Mouse (Mus musculus) myocyte (in vitro differentiated cells): ENCODE results near the gene Rxra. TPM values are rescaled to one million over a fixed set of nuclear protein-coding genes. Genes with fewer than 3 reads are reported as not detected.

Experiments
- H3K27me3 ChIP-seq: one replicate; pipeline ENCODE4 v1.6.1; 2011; ENCODE audit not compliant: control insufficient read depth, insufficient read depth, insufficient read length
- H3K36me3 ChIP-seq: one replicate; pipeline ENCODE4 v1.6.1; 2011; ENCODE audit not compliant: control insufficient read depth, insufficient read depth
- H3K4me2 ChIP-seq: one replicate; pipeline ENCODE4 v1.6.1; 2011; ENCODE audit warnings: low read depth, control low read depth
- H3K4me3 ChIP-seq: one replicate; pipeline ENCODE4 v1.5.1; 2011; ENCODE audit warnings: mild to moderate bottlenecking, control low read depth, moderate library complexity
- H3K79me2 ChIP-seq: one replicate; pipeline ENCODE4 v1.6.1; 2011; ENCODE audit not compliant: control insufficient read depth, insufficient read depth
- H3ac ChIP-seq: one replicate; pipeline ENCODE4 v1.6.1; 2011; ENCODE audit not compliant: control insufficient read depth, insufficient read length
- CEBPB ChIP-seq: IDR thresholded peaks from 2 replicates; pipeline ENCODE4 v1.6.1; 2011; ENCODE audit warnings: mild to moderate bottlenecking, moderate library complexity; ENCODE audit not compliant: poor library complexity, insufficient read depth, severe bottlenecking
- E2F4 ChIP-seq: IDR thresholded peaks from one replicate; pipeline ENCODE4 v1.6.1; 2011; ENCODE audit warnings: mild to moderate bottlenecking, control low read depth, moderate library complexity; ENCODE audit not compliant: insufficient read depth
- MAX ChIP-seq: IDR thresholded peaks from one replicate; pipeline ENCODE4 v1.6.1; 2011; ENCODE audit warnings: low read depth, mild to moderate bottlenecking, control low read depth
- MYOD1 ChIP-seq, 3 experiments: IDR thresholded peaks; one replicate each; pipeline ENCODE4 v1.6.1; 2011; ENCODE audit warnings: control low read depth in 2 of 3, low read depth in 2 of 3, mild to moderate bottlenecking in 2 of 3, moderate library complexity in 1 of 3; ENCODE audit not compliant: insufficient read length in 2 of 3, control insufficient read depth in 1 of 3
- MYOG ChIP-seq, 3 experiments: IDR thresholded peaks; one replicate each; pipeline ENCODE4 v1.6.1; 2011; ENCODE audit warnings: control low read depth in 2 of 3, low read depth in 2 of 3, mild to moderate bottlenecking in 2 of 3; ENCODE audit not compliant: insufficient read length in 2 of 3, control insufficient read depth in 1 of 3, insufficient read depth in 1 of 3
- POLR2A ChIP-seq: IDR thresholded peaks from one replicate; pipeline ENCODE4 v1.6.1; 2011; ENCODE audit warnings: low read depth, mild to moderate bottlenecking, control low read depth, moderate library complexity; ENCODE audit not compliant: insufficient read length
- POLR2AphosphoS2 ChIP-seq: IDR thresholded peaks from one replicate; pipeline ENCODE4 v1.6.1; 2011; ENCODE audit warnings: low read depth, control low read depth; ENCODE audit not compliant: insufficient read length
- REST ChIP-seq: IDR thresholded peaks from one replicate; pipeline ENCODE4 v1.6.1; 2011; ENCODE audit warnings: mild to moderate bottlenecking, control low read depth, moderate library complexity; ENCODE audit not compliant: insufficient read depth, insufficient read length
- SRF ChIP-seq: IDR thresholded peaks from one replicate; pipeline ENCODE4 v1.6.1; 2011; ENCODE audit warnings: low read depth; ENCODE audit not compliant: control insufficient read depth, insufficient read length
- TCF12 ChIP-seq: IDR thresholded peaks from one replicate; pipeline ENCODE4 v1.6.1; 2011; ENCODE audit warnings: mild to moderate bottlenecking, control low read depth; ENCODE audit not compliant: poor library complexity, insufficient read depth, severe bottlenecking
- TCF3 ChIP-seq: IDR thresholded peaks from one replicate; pipeline ENCODE4 v1.6.1; 2011; ENCODE audit warnings: low read depth, control low read depth; ENCODE audit not compliant: insufficient read length
- USF1 ChIP-seq: IDR thresholded peaks from one replicate; pipeline ENCODE4 v1.6.1; 2011; ENCODE audit warnings: low read depth, mild to moderate bottlenecking, control low read depth, moderate library complexity
- polyA plus RNA-seq: library from polyadenylated mRNA; unstranded; fragments of >200 nt; fragmentation: generic; extraction: Trizol; gene quantifications from one replicate; pipeline ENCODE4 v1.2.1, GENCODE M21; 2012; ENCODE audit warnings: missing spikeins

Rxra gene
- polyA plus RNA-seq, 1 experiment: 22.0 TPM

GRCm38 (mm10) chr2:27785973-27786417 lies 109.8 kb downstream of the Rxra start:
- Histone ChIP-seq H3K79me2 (no peaks in the 10 kb centered on the region), H3K4me3 (no peak overlapping the region), H3K36me3 (no peaks in the 10 kb centered on the region), H3ac (no peak overlapping the region), H3K27me3 (no peaks in the 10 kb centered on the region), H3K4me2 (peak overlapping the region; percentile 58)
- TF ChIP-seq REST: no peak
- peak; percentile 25 for TF ChIP-seq TCF12
- no peak for TF ChIP-seq MAX
- no peak for TF ChIP-seq USF1
- TF ChIP-seq TCF3: peak; percentile 45
- TF ChIP-seq MYOG (IDR thresholded peaks at IDR 0.05; ENCODE audit: control insufficient read depth in 1 of 3, insufficient read depth in 1 of 3, insufficient read length in 2 of 3, low read depth in 2 of 3): peak in 2 of 3 experiments; percentile 21 to 76
- TF ChIP-seq CEBPB: peak; percentile 80
- no peak for TF ChIP-seq POLR2A
- TF ChIP-seq MYOD1 (IDR thresholded peaks at IDR 0.05; ENCODE audit: control insufficient read depth in 1 of 3, insufficient read length in 2 of 3, low read depth in 2 of 3): peak in 1 of 3 experiments; percentile 52
- no peak for TF ChIP-seq E2F4
- peak; percentile 44 for TF ChIP-seq SRF
- peak; percentile 12 for TF ChIP-seq POLR2AphosphoS2

GRCm38 (mm10) chr2:27791571-27791970 lies 115.3 kb downstream of the Rxra start:
- no peak for TF ChIP-seq TCF12
- no peak for TF ChIP-seq E2F4
- TF ChIP-seq POLR2A: no peak
- TF ChIP-seq SRF: no peak
- no peak for TF ChIP-seq POLR2AphosphoS2
- TF ChIP-seq USF1: no peak
- TF ChIP-seq MYOD1 (IDR thresholded peaks at IDR 0.05; ENCODE audit: control insufficient read depth in 1 of 3, insufficient read length in 2 of 3, low read depth in 2 of 3): no peak
- no peak for TF ChIP-seq TCF3
- no peak for TF ChIP-seq CEBPB
- no peak for TF ChIP-seq REST
- TF ChIP-seq MAX: no peak
- no peak for TF ChIP-seq MYOG (IDR thresholded peaks at IDR 0.05; ENCODE audit: control insufficient read depth in 1 of 3, insufficient read depth in 1 of 3, insufficient read length in 2 of 3, low read depth in 2 of 3)
- Histone ChIP-seq H3K27me3 (no peaks in the 10 kb centered on the region), H3K4me2 (no peak overlapping the region), H3K4me3 (no peak overlapping the region), H3ac (no peak overlapping the region), H3K36me3 (no peaks in the 10 kb centered on the region), H3K79me2 (no peaks in the 10 kb centered on the region)

- H3ac ChIP-seq: no peak overlapping the region
- no peaks in the 10 kb centered on the region for H3K36me3 ChIP-seq
- TF ChIP-seq MYOD1 (IDR thresholded peaks at IDR 0.05; ENCODE audit: control insufficient read depth in 1 of 3, insufficient read length in 2 of 3, low read depth in 2 of 3) (peak in 2 of 3 experiments; percentile 50 to 56), POLR2AphosphoS2 (no peak), TCF3 (no peak), MYOG (IDR thresholded peaks at IDR 0.05; ENCODE audit: control insufficient read depth in 1 of 3, insufficient read depth in 1 of 3, insufficient read length in 2 of 3, low read depth in 2 of 3) (peak in 1 of 3 experiments; percentile 51)
These were observed 122.8 kb downstream of the Rxra start for GRCm38 (mm10) chr2:27799018-27799417.

GRCm38 (mm10) chr2:27801041-27801440 lies 124.8 kb downstream of the Rxra start:
- H3K79me2 ChIP-seq: no peaks in the 10 kb centered on the region
- no peaks in the 10 kb centered on the region for H3K36me3 ChIP-seq
- no peak overlapping the region for H3K4me2 ChIP-seq
- TF ChIP-seq POLR2A: no peak
- no peak for TF ChIP-seq E2F4
- TF ChIP-seq SRF: no peak
- no peak for TF ChIP-seq CEBPB
- no peak overlapping the region for H3K4me3 ChIP-seq
- H3ac ChIP-seq: no peak overlapping the region
- no peaks in the 10 kb centered on the region for H3K27me3 ChIP-seq

More at GRCm38 (mm10) chr2:27799018-27799417, 122.8 kb downstream of the Rxra start:
- Histone ChIP-seq H3K4me2 (peak overlapping the region; percentile 31), H3K4me3 (no peak overlapping the region), H3K79me2 (no peaks in the 10 kb centered on the region), H3K27me3 (no peaks in the 10 kb centered on the region)

- Histone ChIP-seq H3K79me2 (no peaks in the 10 kb centered on the region), H3K4me3 (no peak overlapping the region), H3K36me3 (no peaks in the 10 kb centered on the region), H3ac (no peak overlapping the region), H3K4me2 (peak overlapping the region; percentile 56), H3K27me3 (no peaks in the 10 kb centered on the region)
- TF ChIP-seq SRF (no peak), POLR2AphosphoS2 (no peak), CEBPB (no peak), MYOD1 (IDR thresholded peaks at IDR 0.05; ENCODE audit: control insufficient read depth in 1 of 3, insufficient read length in 2 of 3, low read depth in 2 of 3) (peak; percentile 63 to 99 (median 96)), TCF12 (peak; percentile 92), MAX (no peak), TCF3 (peak; percentile 83), USF1 (no peak), POLR2A (peak; percentile 57), MYOG (IDR thresholded peaks at IDR 0.05; ENCODE audit: control insufficient read depth in 1 of 3, insufficient read depth in 1 of 3, insufficient read length in 2 of 3, low read depth in 2 of 3) (peak; percentile 94 to 99 (median 97)), E2F4 (no peak), REST (no peak)
These were observed 126.3 kb downstream of the Rxra start for GRCm38 (mm10) chr2:27802493-27802892.
